Mouse (Mus musculus): ENCODE measurements around the gene Il22ra2. TPM values are rescaled to one million over a fixed set of nuclear protein-coding genes. Genes with fewer than 3 reads are reported as not detected.

Gene Il22ra2
- polyA plus RNA-seq, 1 experiment from 2014 or later: not detected

DNA sequence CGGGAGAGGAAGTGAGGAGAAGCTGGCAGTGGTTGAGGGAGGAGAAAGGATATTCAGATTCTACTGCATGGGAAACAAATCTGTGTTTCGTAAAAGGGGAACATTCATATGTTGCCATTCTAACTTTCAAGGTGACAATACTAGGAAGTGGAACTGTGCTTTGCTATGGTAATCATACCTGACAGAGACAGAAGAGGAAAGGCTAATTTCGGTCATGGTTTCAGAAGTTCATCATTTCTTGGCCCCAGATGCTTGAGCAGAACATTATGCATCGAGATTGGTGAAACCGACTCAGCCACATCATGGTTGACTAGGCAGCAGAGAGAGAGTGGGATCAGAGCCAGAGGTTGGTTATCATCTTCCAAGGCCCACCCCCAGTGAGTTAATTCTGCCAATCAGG lies 47.2 kb downstream of the Il22ra2 start:
- H3K36me3 ChIP-seq (ENCODE audit: control insufficient read depth, insufficient read depth, low read length): no peaks in the 10 kb centered on the region
- H3K4me3 ChIP-seq (ENCODE audit: low read depth, low read length): no peak overlapping the region
- no peaks in the 10 kb centered on the region for H3K4me1 ChIP-seq (ENCODE audit: control insufficient read depth, insufficient read depth, low read length)
- no peak overlapping the region for H3K27ac ChIP-seq (ENCODE audit: low read depth, low read length)
- H3K9ac ChIP-seq (replicated peaks; ENCODE audit: low read depth, low read length): no peak overlapping the region
- H3K4me2 ChIP-seq (ENCODE audit: low read depth, low read length): no peak overlapping the region
- no peaks in the 10 kb centered on the region for H3K9me3 ChIP-seq (ENCODE audit: control insufficient read depth, low read length)
- WGBS: 84% methylated on average over 5 of the region's 5 CpGs
- ATAC-seq (ENCODE audit: low read depth): no peak
- H3K27me3 ChIP-seq (ENCODE audit: control insufficient read depth, insufficient read depth, low read length): no peaks in the 10 kb centered on the region

GRCm38 (mm10) chr10:19672015-19672414 lies 50.2 kb downstream of the Il22ra2 start:
- Histone ChIP-seq H3K4me3 (ENCODE audit: low read depth, low read length) (no peak overlapping the region), H3K4me1 (ENCODE audit: control insufficient read depth, insufficient read depth, low read length) (no peaks in the 10 kb centered on the region), H3K4me2 (ENCODE audit: low read depth, low read length) (no peak overlapping the region), H3K9me3 (ENCODE audit: control insufficient read depth, low read length) (no peaks in the 10 kb centered on the region), H3K27me3 (ENCODE audit: control insufficient read depth, insufficient read depth, low read length) (no peaks in the 10 kb centered on the region), H3K27ac (ENCODE audit: low read depth, low read length) (no peak overlapping the region), H3K36me3 (ENCODE audit: control insufficient read depth, insufficient read depth, low read length) (no peaks in the 10 kb centered on the region), H3K9ac (replicated peaks; ENCODE audit: low read depth, low read length) (no peak overlapping the region)
- ATAC-seq (ENCODE audit: low read depth): no peak

DNA sequence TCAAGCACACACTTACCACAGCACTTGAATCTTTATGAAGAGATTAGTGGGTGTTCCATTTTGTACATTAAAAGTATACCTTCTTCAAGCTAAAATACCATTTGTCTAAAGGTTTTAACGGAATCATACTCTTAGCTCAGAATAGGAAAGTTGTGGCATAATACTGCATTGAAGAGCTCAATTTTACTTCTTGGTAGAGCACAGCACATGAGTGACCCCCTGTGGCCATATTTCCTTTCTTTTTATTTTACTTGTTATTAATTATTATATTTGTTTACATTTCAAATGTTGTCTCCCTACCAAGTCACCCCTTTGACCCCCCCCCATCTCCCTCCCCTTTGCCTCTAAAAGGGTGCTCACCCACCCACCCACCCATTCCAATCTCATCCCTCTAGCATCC lies 51.3 kb downstream of the Il22ra2 start:
- no peaks in the 10 kb centered on the region for H3K9me3 ChIP-seq (ENCODE audit: control insufficient read depth, low read length)
- H3K27me3 ChIP-seq (ENCODE audit: control insufficient read depth, insufficient read depth, low read length): no peaks in the 10 kb centered on the region
- 100% methylated on average over 1 of the region's 1 CpGs for WGBS
- no peaks in the 10 kb centered on the region for H3K36me3 ChIP-seq (ENCODE audit: control insufficient read depth, insufficient read depth, low read length)
- H3K9ac ChIP-seq (replicated peaks; ENCODE audit: low read depth, low read length): no peak overlapping the region
- no peak for ATAC-seq (ENCODE audit: low read depth)
- H3K4me3 ChIP-seq (ENCODE audit: low read depth, low read length): no peak overlapping the region
- H3K4me1 ChIP-seq (ENCODE audit: control insufficient read depth, insufficient read depth, low read length): no peaks in the 10 kb centered on the region
- no peak overlapping the region for H3K4me2 ChIP-seq (ENCODE audit: low read depth, low read length)
- H3K27ac ChIP-seq (ENCODE audit: low read depth, low read length): no peak overlapping the region

Other genes with a start within 250 kb of the Il22ra2 start
- 24.9 and 28.0 TPM in 2 replicates for gene Ifngr1, start 30.0 kb upstream of the Il22ra2 start, polyA plus RNA-seq (2014; fragmentation: Nextera tagmentation; extraction: Ambion mirVana)
- gene Il20ra, start 90.6 kb downstream of the Il22ra2 start, polyA plus RNA-seq (2014; fragmentation: Nextera tagmentation; extraction: Ambion mirVana): 0.85 and 2.2 TPM in 2 replicates
- 2.6 and 2.8 TPM in 2 replicates for gene Slc35d3, start 229.5 kb downstream of the Il22ra2 start, polyA plus RNA-seq (2014; fragmentation: Nextera tagmentation; extraction: Ambion mirVana)